Mouse (Mus musculus) CH12.LX (cell line): Measurements from ENCODE around the gene Lypd6b. TPM values are rescaled to one million over a fixed set of nuclear protein-coding genes. Genes with fewer than 3 reads are reported as not detected.

Source experiments
- DNase-seq: peaks from one replicate; pipeline ENCODE4 v3.0.0-alpha.2; 2013; ENCODE audit errors: extremely low read depth
- H3K27ac ChIP-seq: 2 replicates; pipeline ENCODE4 v1.5.1; 2012; ENCODE audit warnings: low read depth, mild to moderate bottlenecking, control low read depth, moderate library complexity; ENCODE audit not compliant: insufficient read depth
- H3K27me3 ChIP-seq: replicated peaks from 2 replicates; pipeline ENCODE3; 2012; ENCODE audit warnings: inconsistent platforms
- H3K36me3 ChIP-seq, 2 experiments: replicated peaks in 1 of 2; 2 replicates each; pipeline versions ENCODE3 to v1.6.1; 2012; ENCODE audit warnings: inconsistent platforms in 1 of 2, low read length in 1 of 2, mild to moderate bottlenecking in 1 of 2, mixed read lengths in 1 of 2, moderate library complexity in 1 of 2; ENCODE audit not compliant: control insufficient read depth in 1 of 2, insufficient read depth in 1 of 2
- H3K4me1 ChIP-seq, 2 experiments: 2 replicates each; pipeline ENCODE4 v1.6.1; 2012; ENCODE audit warnings: inconsistent platforms in 1 of 2, moderate library complexity in 1 of 2; ENCODE audit not compliant: insufficient read depth in 2 of 2, control insufficient read depth in 1 of 2
- H3K4me2 ChIP-seq: 2 replicates; pipeline ENCODE4 v1.6.1; 2012; ENCODE audit warnings: low read depth, mild to moderate bottlenecking, control low read depth; ENCODE audit not compliant: poor library complexity, insufficient read depth, severe bottlenecking
- H3K4me3 ChIP-seq, 3 experiments: fragments of 150-350 bp in 1 of 3; sonication (generic) in 1 of 3; replicated peaks in 1 of 3; 2 replicates each; pipeline versions ENCODE3 to v1.5.1; 2011 to 2012; ENCODE audit warnings: low read depth in 2 of 3, low read length in 2 of 3, mild to moderate bottlenecking in 2 of 3, moderate library complexity in 2 of 3, control low read depth in 1 of 3, improper control_type of control experiment in 1 of 3, inconsistent platforms in 1 of 3, mixed read lengths in 1 of 3; ENCODE audit not compliant: poor library complexity in 1 of 3
- H3K79me2 ChIP-seq: replicated peaks from 2 replicates; pipeline ENCODE4 v1.6.1; 2012; ENCODE audit warnings: mild to moderate bottlenecking, moderate library complexity; ENCODE audit not compliant: control insufficient read depth, poor library complexity, insufficient read depth, severe bottlenecking; ENCODE audit errors: extremely low read depth
- H3K9ac ChIP-seq: 2 replicates; pipeline ENCODE4 v1.6.1; 2012; ENCODE audit warnings: low read depth, mild to moderate bottlenecking, control low read depth, moderate library complexity; ENCODE audit not compliant: insufficient read depth
- H3K9me3 ChIP-seq: replicated peaks from 2 replicates; pipeline ENCODE3; 2012; ENCODE audit warnings: low read length, inconsistent platforms, mixed read lengths
- BHLHE40 ChIP-seq: IDR thresholded peaks from 2 replicates; pipeline ENCODE4 v1.6.1; 2011; ENCODE audit warnings: mild to moderate bottlenecking, low read depth, low read length, improper control_type of control experiment
- CHD2 ChIP-seq: IDR thresholded peaks from 2 replicates; pipeline ENCODE4 v1.6.1; 2011; ENCODE audit warnings: low read length, improper control_type of control experiment
- CTCF ChIP-seq, 2 experiments: IDR thresholded peaks in 1 of 2; conservative IDR thresholded peaks in 1 of 2; 2 replicates each; pipeline ENCODE4 v1.5.1; 2011 to 2012; ENCODE audit warnings: low read depth in 2 of 2, low read length in 2 of 2, improper control_type of control experiment in 1 of 2, inconsistent platforms in 1 of 2, mild to moderate bottlenecking in 1 of 2, moderate library complexity in 1 of 2
- E2F4 ChIP-seq: IDR thresholded peaks from 2 replicates; pipeline ENCODE4 v1.6.1; 2011; ENCODE audit warnings: low read depth, low read length, improper control_type of control experiment; ENCODE audit not compliant: insufficient replicate concordance
- ELF1 ChIP-seq: IDR thresholded peaks from 2 replicates; pipeline ENCODE4 v1.6.1; 2014; ENCODE audit warnings: low read depth, mild to moderate bottlenecking, inconsistent platforms, low read length, improper control_type of control experiment
- IRF4 ChIP-seq: IDR thresholded peaks from 2 replicates; pipeline ENCODE4 v1.6.1; 2014; ENCODE audit warnings: low read depth, mild to moderate bottlenecking, inconsistent platforms, low read length, improper control_type of control experiment
- MAX ChIP-seq: IDR thresholded peaks from 2 replicates; pipeline ENCODE4 v1.6.1; 2011; ENCODE audit warnings: low read length, improper control_type of control experiment
- MEF2A ChIP-seq: IDR thresholded peaks from 2 replicates; pipeline ENCODE4 v1.6.1; 2014; ENCODE audit warnings: low read depth, mild to moderate bottlenecking, inconsistent platforms, low read length, improper control_type of control experiment, borderline replicate concordance
- MYC ChIP-seq: IDR thresholded peaks from 2 replicates; pipeline ENCODE4 v1.6.1; 2011; ENCODE audit warnings: low read depth, mild to moderate bottlenecking, improper control_type of control experiment, low read length
- PAX5 ChIP-seq: IDR thresholded peaks from 2 replicates; pipeline ENCODE4 v1.6.1; 2012; ENCODE audit warnings: low read length, inconsistent platforms, mixed read lengths
- POLR2AphosphoS2 ChIP-seq: IDR thresholded peaks from 2 replicates; pipeline ENCODE4 v1.6.1; 2011; ENCODE audit warnings: low read depth, low read length, improper control_type of control experiment
- RAD21 ChIP-seq: IDR thresholded peaks from 2 replicates; pipeline ENCODE4 v1.6.1; 2011; ENCODE audit warnings: low read depth, mild to moderate bottlenecking, low read length, improper control_type of control experiment, moderate library complexity
- RCOR1 ChIP-seq: conservative IDR thresholded peaks from 2 replicates; pipeline ENCODE4 v1.6.1; 2012; ENCODE audit warnings: low read depth, mild to moderate bottlenecking, inconsistent platforms, low read length, improper control_type of control experiment
- SIN3A ChIP-seq: IDR thresholded peaks from 2 replicates; pipeline ENCODE4 v1.6.1; 2012; ENCODE audit warnings: low read length, improper control_type of control experiment, inconsistent platforms
- SMC3 ChIP-seq: IDR thresholded peaks from 2 replicates; pipeline ENCODE4 v1.6.1; 2011; ENCODE audit warnings: low read depth, low read length, improper control_type of control experiment
- TBP ChIP-seq: conservative IDR thresholded peaks from 2 replicates; pipeline ENCODE4 v1.6.1; 2011; ENCODE audit warnings: low read depth, low read length, improper control_type of control experiment
- TCF12 ChIP-seq: IDR thresholded peaks from 2 replicates; pipeline ENCODE4 v1.6.1; 2014; ENCODE audit warnings: low read depth, mild to moderate bottlenecking, inconsistent platforms, low read length, improper control_type of control experiment
- USF2 ChIP-seq: conservative IDR thresholded peaks from 2 replicates; pipeline ENCODE4 v1.6.1; 2011; ENCODE audit warnings: low read depth, low read length, improper control_type of control experiment
- ZC3H11A ChIP-seq: IDR thresholded peaks from 2 replicates; pipeline ENCODE4 v1.6.1; 2012; ENCODE audit warnings: low read depth, mild to moderate bottlenecking, inconsistent platforms, low read length, improper control_type of control experiment
- ZKSCAN1 ChIP-seq: IDR thresholded peaks from 2 replicates; pipeline ENCODE4 v1.6.1; 2012; ENCODE audit warnings: low read depth, inconsistent platforms, low read length, improper control_type of control experiment, borderline replicate concordance
- ZNF384 ChIP-seq: IDR thresholded peaks from 2 replicates; pipeline ENCODE4 v1.6.1; 2012; ENCODE audit warnings: low read depth, low read length, improper control_type of control experiment, inconsistent platforms
- dilution Hi-C: fragments of 300-500 bp; cut with MboI; formaldehyde crosslinking; loops from 2 replicates; pipeline ENCODE4 v1.14.3; 2020; ENCODE audit warnings: low sequenced_read_pairs; ENCODE audit not compliant: extremely low pct_unique_long_range_greater_than_20kb, extremely low pct_ligation_motif_present
- in situ Hi-C: fragments of 300-500 bp; cut with MboI; formaldehyde crosslinking; loops from 3 replicates; pipeline ENCODE4 v1.14.3; 2019; ENCODE audit warnings: low sequenced_read_pairs, low pct_ligation_motif_present, low pct_unique_long_range_greater_than_20kb, mixed read lengths
- polyA plus RNA-seq: library from polyadenylated mRNA; unstranded; fragments of >175 nt; gene quantifications from 2 replicates; pipeline ENCODE4 v1.2.1, GENCODE M21; 2012; ENCODE audit warnings: low read depth; ENCODE audit not compliant: insufficient read length
- total RNA-seq, 2 experiments: library from RNA; depleted of rRNA; stranded (reverse); fragments of 300-350 nt in 1 of 2; fragments of >200 nt in 1 of 2; gene quantifications; 2 replicates each; pipeline ENCODE4 v1.2.3; 2012 to 2014

Gene Lypd6b
- total and polyA plus RNA-seq, 3 experiments, result 0.15 to 1.4 TPM; not detected in 1

DNA sequence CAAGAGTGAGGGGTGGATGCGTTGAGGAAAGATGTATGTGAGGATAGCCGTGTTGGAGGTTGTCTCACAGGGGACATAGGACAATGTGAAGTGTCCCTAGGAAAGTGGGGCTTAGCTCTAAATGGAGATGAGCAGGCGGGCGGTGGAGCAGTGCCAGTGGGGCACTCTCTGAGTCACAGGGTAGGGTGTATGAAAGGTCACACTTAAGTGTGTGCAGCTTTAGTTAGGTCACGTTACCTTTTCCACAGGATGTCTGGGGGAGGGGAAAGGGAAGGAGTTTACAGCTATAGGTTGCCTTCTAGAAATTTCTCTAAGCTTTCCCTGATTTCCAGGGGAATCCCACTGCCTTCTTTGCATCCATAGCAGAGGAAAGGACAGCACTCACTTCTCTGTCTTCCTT is 2.0 kb downstream of the Lypd6b start:
- no peak overlapping the region for H3K9ac ChIP-seq
- no peak overlapping the region for H3K27ac ChIP-seq
- H3K9me3 ChIP-seq, result peaks cover 10% of the 10 kb centered on the region
- TF ChIP-seq SMC3 (no peak), MEF2A (0 out of 2 replicates have a peak, but pooled peaks have one; percentile 4), SIN3A (no peak), ELF1 (no peak), BHLHE40 (peak; percentile 82), RAD21 (no peak)
- no peaks in the 10 kb centered on the region for H3K79me2 ChIP-seq
- no peak overlapping the region for H3K4me3 ChIP-seq
- peaks cover 4 to 15% of the 10 kb centered on the region in 2 experiments for H3K4me1 ChIP-seq
- dilution Hi-C loops, result no loop called here
- peak; percentile 15 for DNase-seq
- H3K36me3 ChIP-seq, result no peaks in the 10 kb centered on the region
- no peaks in the 10 kb centered on the region for H3K27me3 ChIP-seq
- peak overlapping the region; percentile 38 for H3K4me2 ChIP-seq
- in situ Hi-C loops, result no loop called here

DNA sequence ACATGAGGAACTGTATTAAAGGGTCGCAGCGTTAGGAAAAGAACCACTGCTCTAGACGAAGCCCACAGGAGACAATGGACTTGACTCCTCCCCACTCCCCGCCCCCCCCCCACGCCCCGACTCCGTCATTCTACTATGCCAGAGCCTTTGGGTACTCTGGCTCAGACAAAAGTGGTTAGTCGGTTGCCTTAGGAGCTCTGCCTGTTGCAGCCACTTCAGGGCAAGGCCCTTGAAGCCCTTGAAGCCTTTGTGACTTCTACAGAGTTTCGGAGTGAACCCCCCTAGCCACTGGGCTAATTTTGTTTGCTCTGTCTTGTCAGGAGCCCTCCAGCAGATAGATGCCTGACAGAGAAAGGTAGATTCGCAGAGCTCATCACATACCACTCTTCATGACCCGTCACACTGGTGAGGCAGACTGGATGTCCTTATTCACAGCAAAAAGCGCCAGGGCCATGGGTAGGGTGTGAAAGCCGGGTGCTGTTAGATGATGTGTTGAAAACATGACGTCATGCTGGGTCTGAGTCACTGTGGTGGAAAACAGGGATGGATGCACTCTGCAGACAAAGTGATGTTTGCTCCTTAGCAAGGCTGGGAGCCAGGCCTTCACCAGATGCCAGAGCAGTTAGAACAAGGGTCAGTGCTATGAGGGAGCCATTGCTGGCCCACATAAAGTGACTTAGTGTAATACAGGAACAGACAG is 10.1 kb downstream of the Lypd6b start:
- in situ Hi-C loops, result no loop called here
- dilution Hi-C loops, result no loop called here

More for the DNA sequence above, 10.1 kb downstream of the Lypd6b start:
- H3K9me3 ChIP-seq, result no peaks in the 10 kb centered on the region
- no peak overlapping the region for H3K4me3 ChIP-seq
- no peak overlapping the region for H3K9ac ChIP-seq
- no peak for DNase-seq
- H3K36me3 ChIP-seq, result no peaks in the 10 kb centered on the region
- no peak overlapping the region for H3K27ac ChIP-seq
- peaks cover 0 to 4% of the 10 kb centered on the region in 2 experiments; a peak in 2 of 4 replicates for H3K4me1 ChIP-seq
- H3K79me2 ChIP-seq, result no peaks in the 10 kb centered on the region
- H3K4me2 ChIP-seq, result no peak overlapping the region
- H3K27me3 ChIP-seq, result no peaks in the 10 kb centered on the region
- TF ChIP-seq SIN3A (no peak), MYC (no peak), SMC3 (no peak), CTCF (conservative IDR thresholded peaks at IDR 0.05 in 1 of 2, IDR thresholded peaks at IDR 0.05 in 1 of 2; ENCODE audit: low read depth in 2 of 2, low read length in 2 of 2) (no peak), USF2 (no peak), TBP (no peak), ZKSCAN1 (no peak), RCOR1 (no peak), ZNF384 (no peak), MAX (no peak), PAX5 (no peak), BHLHE40 (no peak), POLR2AphosphoS2 (no peak), TCF12 (no peak), CHD2 (no peak), IRF4 (no peak), E2F4 (no peak), ZC3H11A (no peak)
